Mouse (Mus musculus): ENCODE measurements around the gene Olfr411. TPM values are rescaled to one million over a fixed set of nuclear protein-coding genes. Genes with fewer than 3 reads are reported as not detected.

Olfr411 gene
- polyA plus RNA-seq (2015; fragmentation: Nextera tagmentation; extraction: Ambion mirVana), result not detected in 2 replicates

GRCm38 (mm10) chr11:74352550-74352949, at the start of gene Olfr411:
TSS of gene Olfr411 (minus strand) at chr11:74352650.
- Histone ChIP-seq H3K27me3 (ENCODE audit: insufficient read depth, low read length) (no peaks in the 10 kb centered on the region), H3K27ac (ENCODE audit: low read depth) (no peak within 1 kb of the TSS), H3K4me2 (ENCODE audit: low read depth, low read length) (no peak within 1 kb of the TSS), H3K9me3 (ENCODE audit: low read length) (peaks cover 4% of the 10 kb centered on the region; the same call in 1 of the 2 replicates), H3K4me3 (ENCODE audit: low read depth, low read length) (no peak within 1 kb of the TSS), H3K9ac (replicated peaks) (no peak within 1 kb of the TSS), H3K4me1 (ENCODE audit: insufficient read depth) (no peaks in the 10 kb centered on the region), H3K36me3 (replicated peaks; ENCODE audit: insufficient read depth, low read length) (no peaks in the 10 kb centered on the region)
- ATAC-seq, result no peak
- DNase-seq, result no peak
- WGBS (ENCODE audit: insufficient replicate concordance), result 66% methylated on average over 3 of the region's 3 CpGs
- no peak for TF ChIP-seq CTCF (IDR thresholded peaks at IDR 0.05; ENCODE audit: low read depth)
- no peak for TF ChIP-seq EP300 (IDR thresholded peaks at IDR 0.05; ENCODE audit: low read depth)

DNA sequence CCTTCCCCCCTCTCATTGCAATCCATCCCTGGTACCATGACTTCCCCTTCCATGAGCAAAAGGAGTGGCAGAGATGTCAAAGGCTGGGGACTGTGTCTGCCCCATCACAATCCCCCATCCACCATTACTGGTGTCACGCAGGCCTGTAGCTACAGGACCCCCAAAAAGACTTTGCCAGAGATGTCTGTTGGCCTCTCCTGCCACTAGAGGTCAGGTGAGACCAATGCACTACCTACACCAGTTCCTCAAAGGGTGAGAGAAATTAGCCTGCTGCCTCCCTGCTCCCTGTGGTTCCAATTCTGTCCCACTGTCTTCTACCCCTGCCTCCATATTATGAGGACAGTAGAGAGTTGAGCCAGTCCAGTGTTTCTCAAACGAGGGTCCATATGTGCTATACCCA, 49.7 kb upstream of the Olfr411 start:
- WGBS (ENCODE audit: insufficient replicate concordance), result 39% methylated on average over 2 of the region's 2 CpGs
- TF ChIP-seq EP300 (IDR thresholded peaks at IDR 0.05; ENCODE audit: low read depth) (no peak), CTCF (IDR thresholded peaks at IDR 0.05; ENCODE audit: low read depth) (peak; percentile 74)
- H3K4me2 ChIP-seq (ENCODE audit: low read depth, low read length), result no peak overlapping the region
- no peak overlapping the region for H3K27ac ChIP-seq (ENCODE audit: low read depth)
- H3K36me3 ChIP-seq (replicated peaks; ENCODE audit: insufficient read depth, low read length), result no peaks in the 10 kb centered on the region
- no peaks in the 10 kb centered on the region for H3K9me3 ChIP-seq (ENCODE audit: low read length)
- DNase-seq, result peak; percentile 25
- no peak for ATAC-seq
- no peak overlapping the region for H3K4me3 ChIP-seq (ENCODE audit: low read depth, low read length)
- H3K4me1 ChIP-seq (ENCODE audit: insufficient read depth), result no peaks in the 10 kb centered on the region
- no peaks in the 10 kb centered on the region for H3K27me3 ChIP-seq (ENCODE audit: insufficient read depth, low read length)
- H3K9ac ChIP-seq (replicated peaks), result no peak overlapping the region

GRCm38 (mm10) chr11:74395583-74395982, 43.1 kb upstream of the Olfr411 start:
- no peak overlapping the region for H3K27ac ChIP-seq (ENCODE audit: low read depth)
- TF ChIP-seq CTCF (IDR thresholded peaks at IDR 0.05; ENCODE audit: low read depth), result no peak
- no peak for TF ChIP-seq EP300 (IDR thresholded peaks at IDR 0.05; ENCODE audit: low read depth)
- H3K4me3 ChIP-seq (ENCODE audit: low read depth, low read length), result no peak overlapping the region
- WGBS (ENCODE audit: insufficient replicate concordance), result 81% methylated on average over 18 of the region's 18 CpGs
- no peak overlapping the region for H3K4me2 ChIP-seq (ENCODE audit: low read depth, low read length)
- ATAC-seq (no peak), DNase-seq (no peak)
- 0 out of 2 replicates have a peak, but pooled peaks cover 2% of the 10 kb centered on the region for H3K4me1 ChIP-seq (ENCODE audit: insufficient read depth)
- H3K27me3 ChIP-seq (ENCODE audit: insufficient read depth, low read length), result no peaks in the 10 kb centered on the region
- no peak overlapping the region for H3K9ac ChIP-seq (replicated peaks)
- no peaks in the 10 kb centered on the region for H3K9me3 ChIP-seq (ENCODE audit: low read length)
- no peaks in the 10 kb centered on the region for H3K36me3 ChIP-seq (replicated peaks; ENCODE audit: insufficient read depth, low read length)

- Histone ChIP-seq H3K4me2 (ENCODE audit: low read depth, low read length) (no peak overlapping the region), H3K27ac (ENCODE audit: low read depth) (no peak overlapping the region), H3K9ac (replicated peaks) (no peak overlapping the region), H3K36me3 (replicated peaks; ENCODE audit: insufficient read depth, low read length) (no peaks in the 10 kb centered on the region), H3K9me3 (ENCODE audit: low read length) (no peaks in the 10 kb centered on the region), H3K27me3 (ENCODE audit: insufficient read depth, low read length) (no peaks in the 10 kb centered on the region), H3K4me1 (ENCODE audit: insufficient read depth) (0 out of 2 replicates have a peak, but pooled peaks cover 2% of the 10 kb centered on the region), H3K4me3 (ENCODE audit: low read depth, low read length) (no peak overlapping the region)
- 50% methylated on average over 5 of the region's 5 CpGs for WGBS (ENCODE audit: insufficient replicate concordance)
- TF ChIP-seq EP300 (IDR thresholded peaks at IDR 0.05; ENCODE audit: low read depth) (no peak), CTCF (IDR thresholded peaks at IDR 0.05; ENCODE audit: low read depth) (no peak)
- ATAC-seq (peak; percentile 90), DNase-seq (peak; percentile 71)
Measured at GRCm38 (mm10) chr11:74393489-74393888, 41.0 kb upstream of the Olfr411 start.

DNA sequence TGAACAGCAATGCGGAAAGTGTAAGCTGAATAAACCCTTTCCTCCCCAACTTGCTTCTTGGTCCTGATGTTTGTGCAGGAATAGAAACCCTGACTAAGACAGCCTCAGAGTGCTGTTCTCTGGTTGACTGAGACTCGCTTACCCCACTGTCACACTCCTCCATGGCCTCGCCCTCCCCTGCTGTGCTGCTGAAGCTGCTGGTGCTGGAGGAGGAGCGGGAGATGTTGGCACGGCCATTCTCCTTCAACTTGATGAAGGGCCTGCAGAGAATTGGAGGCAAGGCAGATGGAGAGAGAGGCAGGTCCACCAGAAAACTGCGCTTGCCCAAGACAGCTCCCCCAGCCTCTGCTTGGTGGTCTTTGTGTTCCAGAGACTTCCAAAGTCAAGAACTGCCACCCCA, 40.5 kb upstream of the Olfr411 start:
- H3K4me2 ChIP-seq (ENCODE audit: low read depth, low read length), result no peak overlapping the region
- H3K4me1 ChIP-seq (ENCODE audit: insufficient read depth), result 0 out of 2 replicates have a peak, but pooled peaks cover 2% of the 10 kb centered on the region
- TF ChIP-seq EP300 (IDR thresholded peaks at IDR 0.05; ENCODE audit: low read depth), result no peak
- no peak for TF ChIP-seq CTCF (IDR thresholded peaks at IDR 0.05; ENCODE audit: low read depth)
- no peak overlapping the region for H3K9ac ChIP-seq (replicated peaks)
- no peak overlapping the region for H3K4me3 ChIP-seq (ENCODE audit: low read depth, low read length)
- ATAC-seq, result no peak
- no peak overlapping the region for H3K27ac ChIP-seq (ENCODE audit: low read depth)
- no peaks in the 10 kb centered on the region for H3K36me3 ChIP-seq (replicated peaks; ENCODE audit: insufficient read depth, low read length)
- WGBS (ENCODE audit: insufficient replicate concordance), result 69% methylated on average over 6 of the region's 6 CpGs
- no peaks in the 10 kb centered on the region for H3K9me3 ChIP-seq (ENCODE audit: low read length)
- H3K27me3 ChIP-seq (ENCODE audit: insufficient read depth, low read length), result no peaks in the 10 kb centered on the region
- no peak for DNase-seq

GRCm38 (mm10) chr11:74391899-74392298, 39.4 kb upstream of the Olfr411 start:
- H3K27ac ChIP-seq (ENCODE audit: low read depth), result no peak overlapping the region
- 63% methylated on average over 11 of the region's 11 CpGs for WGBS (ENCODE audit: insufficient replicate concordance)
- no peak for ATAC-seq
- no peaks in the 10 kb centered on the region for H3K9me3 ChIP-seq (ENCODE audit: low read length)
- 0 out of 2 replicates have a peak, but pooled peaks cover 2% of the 10 kb centered on the region for H3K4me1 ChIP-seq (ENCODE audit: insufficient read depth)
- H3K9ac ChIP-seq (replicated peaks), result no peak overlapping the region
- no peaks in the 10 kb centered on the region for H3K36me3 ChIP-seq (replicated peaks; ENCODE audit: insufficient read depth, low read length)
- TF ChIP-seq EP300 (IDR thresholded peaks at IDR 0.05; ENCODE audit: low read depth) (no peak), CTCF (IDR thresholded peaks at IDR 0.05; ENCODE audit: low read depth) (no peak)
- no peaks in the 10 kb centered on the region for H3K27me3 ChIP-seq (ENCODE audit: insufficient read depth, low read length)
- DNase-seq, result no peak
- H3K4me2 ChIP-seq (ENCODE audit: low read depth, low read length), result no peak overlapping the region
- no peak overlapping the region for H3K4me3 ChIP-seq (ENCODE audit: low read depth, low read length)
